Mouse (Mus musculus) midbrain, postnatal 0 days (tissue): ENCODE data around the gene Mesd. TPM values are rescaled to one million over a fixed set of nuclear protein-coding genes. Genes with fewer than 3 reads are reported as not detected.

Source experiments
- ATAC-seq: fragments of 200-750 bp; cut with Nextera tagmentation; 2 replicates; pipeline ENCODE4 v1.8.0; 2017; ENCODE audit warnings: moderate number of reproducible peaks, mild to moderate bottlenecking, moderate TSS enrichment, moderate library complexity; ENCODE audit not compliant: low FRiP score
- DNase-seq: peaks from one replicate; pipeline ENCODE4 v3.0.0-alpha.2; 2015; ENCODE audit warnings: low spot score
- H3K27ac ChIP-seq: fragments of 300-500 bp; sonication (generic); 2 replicates; pipeline ENCODE4 v1.5.1; 2014; ENCODE audit warnings: low read depth, mild to moderate bottlenecking, low read length, mixed read lengths
- H3K27me3 ChIP-seq: fragments of 300-500 bp; sonication (generic); 2 replicates; pipeline ENCODE4 v1.6.1; 2014; ENCODE audit warnings: low read length, control low read depth, mixed read lengths; ENCODE audit not compliant: insufficient read depth
- H3K36me3 ChIP-seq: fragments of 300-500 bp; sonication (generic); 2 replicates; pipeline ENCODE4 v1.6.1; 2014; ENCODE audit warnings: low read length, control low read depth, mixed read lengths; ENCODE audit not compliant: insufficient read depth
- H3K4me1 ChIP-seq: fragments of 300-500 bp; sonication (generic); 2 replicates; pipeline ENCODE4 v1.6.1; 2014; ENCODE audit warnings: mild to moderate bottlenecking, control low read depth, antibody characterized with exemption, low read length, mixed read lengths; ENCODE audit not compliant: insufficient read depth
- H3K4me2 ChIP-seq: fragments of 300-500 bp; sonication (generic); 2 replicates; pipeline ENCODE4 v1.6.1; 2014; ENCODE audit warnings: low read depth, mild to moderate bottlenecking, low read length, mixed read lengths; ENCODE audit not compliant: poor library complexity, severe bottlenecking
- H3K4me3 ChIP-seq: fragments of 300-500 bp; sonication (generic); 2 replicates; pipeline ENCODE4 v1.5.1; 2014; ENCODE audit warnings: low read depth, mild to moderate bottlenecking, low read length, moderate library complexity
- H3K9ac ChIP-seq: fragments of 300-500 bp; sonication (generic); replicated peaks from 2 replicates; pipeline ENCODE4 v1.6.1; 2014; ENCODE audit warnings: mild to moderate bottlenecking, low read length, moderate library complexity, mixed read lengths; ENCODE audit not compliant: poor library complexity, severe bottlenecking
- H3K9me3 ChIP-seq: fragments of 300-500 bp; sonication (generic); 2 replicates; pipeline ENCODE4 v1.6.1; 2016; ENCODE audit warnings: low read length, control low read depth
- CTCF ChIP-seq: IDR thresholded peaks from 2 replicates; pipeline ENCODE4 v1.5.1; 2016; ENCODE audit warnings: antibody characterized with exemption, mild to moderate bottlenecking
- WGBS: fragments of 180-500 bp; shearing (Covaris S2); extraction: QIAGEN DNeasy Blood & Tissue Kit; methylation state at CpG from one replicate; pipeline ENCODE4 v1.1.7; 2014; 5-methylcytosine and 5-hydroxymethylcytosine counted together
- polyA plus RNA-seq: library from polyadenylated mRNA; unstranded; fragments of >200 nt; fragmentation: Nextera tagmentation; extraction: Ambion mirVana; gene quantifications from 2 replicates; pipeline ENCODE4 v1.2.1, GENCODE M21; 2015
- total RNA-seq: library from RNA; depleted of rRNA; stranded (reverse); fragments of >200 nt; gene quantifications from 2 replicates; pipeline ENCODE4 v1.2.3, GENCODE M21; 2014

Mesd gene
- total and polyA plus RNA-seq, 2 experiments from 2014 or later: 50.2 to 75.0 TPM

DNA sequence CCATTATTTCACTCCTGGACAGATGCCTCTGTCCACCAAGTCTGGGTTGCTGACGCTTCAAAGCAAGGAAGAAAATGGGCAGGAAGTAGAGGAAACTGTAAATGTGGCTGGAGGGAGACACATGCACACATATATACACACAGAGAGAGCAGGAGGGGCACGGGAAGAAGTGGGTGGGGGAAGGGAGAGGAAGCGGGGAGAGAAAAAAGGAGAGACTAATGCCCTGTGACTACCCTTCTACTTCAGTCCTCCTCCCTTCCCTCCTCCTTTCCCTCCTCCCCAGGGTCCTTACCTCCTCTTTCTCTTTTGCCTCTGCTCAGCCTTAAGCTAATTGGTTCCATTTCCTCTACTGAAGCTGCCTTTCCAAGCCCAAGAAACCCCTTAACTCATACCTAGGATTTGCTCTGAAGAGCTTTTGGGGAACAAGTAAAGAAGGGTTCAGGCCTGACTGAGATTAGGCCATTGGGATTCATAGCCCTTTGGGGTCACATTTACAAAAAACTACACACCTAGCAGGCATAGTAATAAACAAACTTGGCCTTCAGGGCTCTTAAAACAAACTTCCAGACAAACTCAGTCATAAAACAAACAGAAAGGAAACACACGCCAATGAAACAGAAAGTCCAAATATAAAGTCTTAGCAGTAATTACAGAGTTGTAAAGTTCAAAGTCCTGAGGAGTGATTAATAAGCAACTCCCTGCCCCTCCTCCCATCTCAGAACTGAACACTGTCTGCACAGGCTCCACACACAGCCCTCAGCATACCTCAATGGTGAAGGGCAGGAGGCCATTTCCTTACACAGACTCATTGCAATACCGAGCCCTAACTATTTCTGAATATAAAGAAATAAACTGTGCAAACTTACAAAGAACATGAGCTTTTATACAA is 36.8 kb upstream of the Mesd start:
- 90% methylated on average over 5 of the region's 5 CpGs for WGBS

DNA sequence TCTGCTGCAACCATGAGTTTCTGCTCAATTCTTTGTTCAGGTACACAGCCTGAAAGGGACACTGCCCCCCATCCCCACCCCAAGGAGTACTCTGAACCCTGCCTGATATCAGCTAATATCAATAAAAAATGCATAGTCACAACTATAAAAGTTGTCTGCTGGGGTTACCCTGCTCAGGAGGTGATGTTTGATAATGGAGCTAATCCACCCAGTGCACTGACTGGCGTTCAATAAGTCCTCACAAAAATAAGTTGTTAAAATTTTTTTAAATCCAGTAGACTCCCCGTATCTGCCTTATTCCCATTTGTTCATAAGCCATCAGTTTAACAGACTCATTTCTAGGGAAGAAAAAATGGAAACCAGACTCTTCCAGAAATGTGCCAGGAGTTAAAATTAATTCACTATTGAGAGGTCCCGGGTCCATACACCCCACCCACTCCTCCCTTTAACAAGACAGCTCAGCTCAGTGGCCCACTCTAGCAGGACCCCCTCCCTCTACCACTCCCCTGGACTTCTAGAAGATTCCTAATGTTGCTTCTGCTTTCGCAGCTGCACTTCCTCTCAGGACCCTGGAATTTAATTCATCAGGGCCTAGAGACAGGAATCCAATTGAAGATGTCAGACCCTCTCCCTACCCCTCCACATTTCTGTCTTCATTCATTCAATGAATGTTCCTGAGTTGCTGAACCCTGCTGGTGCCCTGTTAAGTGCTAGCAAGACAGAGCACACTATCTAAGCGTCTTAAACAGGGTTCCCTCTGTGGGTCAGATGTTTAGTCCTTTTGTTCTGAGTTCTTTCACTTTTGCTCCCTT is 32.5 kb upstream of the Mesd start:
- Histone ChIP-seq H3K9ac (no peak overlapping the region), H3K4me1 (no peaks in the 10 kb centered on the region), H3K36me3 (no peaks in the 10 kb centered on the region), H3K4me2 (no peak overlapping the region), H3K4me3 (no peak overlapping the region), H3K27ac (no peak overlapping the region), H3K27me3 (no peaks in the 10 kb centered on the region), H3K9me3 (no peaks in the 10 kb centered on the region)
- TF ChIP-seq CTCF: no peak
- no peak for DNase-seq
- peak; percentile 31; the same call in 1 of the 2 replicates for ATAC-seq
- WGBS: 48% methylated on average over 5 of the region's 5 CpGs

More for the DNA sequence above, 36.8 kb upstream of the Mesd start:
- Histone ChIP-seq H3K4me2 (no peak overlapping the region), H3K36me3 (no peaks in the 10 kb centered on the region), H3K9ac (no peak overlapping the region), H3K4me1 (no peaks in the 10 kb centered on the region), H3K9me3 (no peaks in the 10 kb centered on the region), H3K4me3 (no peak overlapping the region), H3K27me3 (no peaks in the 10 kb centered on the region), H3K27ac (no peak overlapping the region)
- DNase-seq (no peak), ATAC-seq (no peak)
- TF ChIP-seq CTCF: no peak

DNA sequence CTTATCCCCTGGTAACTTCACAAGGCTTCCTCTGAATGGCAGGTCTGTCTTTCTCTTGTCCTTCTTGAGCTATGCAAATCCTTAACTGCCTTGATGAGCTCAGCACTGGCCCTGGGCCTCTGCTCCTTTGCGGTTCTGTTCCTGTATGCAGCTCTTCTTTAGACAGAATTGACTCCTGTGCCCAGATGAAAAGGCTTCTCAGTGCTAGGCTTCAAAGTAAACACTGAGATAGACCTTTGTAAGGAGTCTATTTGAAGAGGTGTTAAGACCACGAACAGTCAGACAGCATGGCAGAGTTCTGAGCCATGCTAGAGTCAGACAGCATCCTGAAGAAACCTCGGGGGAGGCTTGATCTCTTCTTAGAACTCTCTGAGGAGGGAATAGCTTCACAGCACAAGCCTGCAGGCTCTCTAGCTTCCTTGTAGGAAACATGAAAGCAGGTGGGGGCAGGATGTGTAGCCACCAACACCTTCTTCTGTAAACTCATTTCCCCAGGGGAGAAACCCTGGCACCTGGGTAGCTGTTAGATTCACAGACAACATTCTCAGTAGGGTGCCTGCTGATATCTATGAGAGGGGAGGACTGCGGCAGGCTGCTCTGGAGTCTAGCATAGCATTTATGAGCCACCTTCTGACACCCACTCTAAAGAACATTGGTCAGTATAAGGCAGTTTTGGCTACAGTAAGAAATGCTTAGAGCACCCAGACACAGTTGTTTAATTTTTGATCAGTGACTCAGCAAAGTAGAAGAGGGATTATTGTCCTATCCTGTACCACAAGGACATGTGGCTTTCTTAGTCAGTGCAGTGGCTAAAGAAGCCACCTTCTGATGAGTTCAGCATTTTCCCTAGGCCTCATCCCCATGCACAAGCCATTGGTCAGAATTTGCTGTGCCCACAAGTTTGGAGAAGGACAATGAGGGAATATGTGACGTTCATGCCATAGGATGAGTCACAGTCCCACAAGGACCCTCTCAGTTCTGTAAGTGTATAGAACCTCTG is 31.6 kb upstream of the Mesd start:
- peak; percentile 31; the same call in 1 of the 2 replicates for ATAC-seq
- no peak overlapping the region for H3K9ac ChIP-seq
- TF ChIP-seq CTCF: no peak
- no peak overlapping the region for H3K4me3 ChIP-seq
- H3K27me3 ChIP-seq: no peaks in the 10 kb centered on the region
- no peaks in the 10 kb centered on the region for H3K36me3 ChIP-seq
- no peak overlapping the region for H3K27ac ChIP-seq
- WGBS: 38% methylated on average over 5 of the region's 5 CpGs
- H3K4me1 ChIP-seq: no peaks in the 10 kb centered on the region
- H3K9me3 ChIP-seq: no peaks in the 10 kb centered on the region
- peak; percentile 21 for DNase-seq
- no peak overlapping the region for H3K4me2 ChIP-seq

DNA sequence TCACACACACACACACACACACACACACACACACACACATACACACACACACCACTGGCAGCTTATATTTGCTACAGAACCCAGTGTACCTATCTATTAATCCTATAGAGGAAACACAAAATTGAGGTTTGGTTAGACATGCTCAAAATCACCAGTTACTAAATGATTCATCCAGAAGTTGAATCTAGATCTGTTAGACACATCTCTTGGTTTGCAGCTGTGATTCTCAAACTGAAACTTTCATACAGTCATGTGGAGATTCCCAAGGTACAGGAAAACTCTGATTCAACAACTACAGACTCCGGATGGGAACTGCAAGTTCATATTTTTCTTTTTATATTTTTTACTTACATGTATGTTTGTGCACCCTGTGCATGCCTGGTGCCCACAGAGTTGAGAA is 29.1 kb upstream of the Mesd start:
- Histone ChIP-seq H3K27ac (no peak overlapping the region), H3K27me3 (no peaks in the 10 kb centered on the region), H3K4me3 (no peak overlapping the region), H3K9me3 (no peaks in the 10 kb centered on the region), H3K4me2 (no peak overlapping the region), H3K4me1 (no peaks in the 10 kb centered on the region), H3K9ac (no peak overlapping the region), H3K36me3 (no peaks in the 10 kb centered on the region)
- 91% methylated on average over 1 of the region's 1 CpGs for WGBS
- TF ChIP-seq CTCF: no peak
- DNase-seq (no peak), ATAC-seq (no peak)

DNA sequence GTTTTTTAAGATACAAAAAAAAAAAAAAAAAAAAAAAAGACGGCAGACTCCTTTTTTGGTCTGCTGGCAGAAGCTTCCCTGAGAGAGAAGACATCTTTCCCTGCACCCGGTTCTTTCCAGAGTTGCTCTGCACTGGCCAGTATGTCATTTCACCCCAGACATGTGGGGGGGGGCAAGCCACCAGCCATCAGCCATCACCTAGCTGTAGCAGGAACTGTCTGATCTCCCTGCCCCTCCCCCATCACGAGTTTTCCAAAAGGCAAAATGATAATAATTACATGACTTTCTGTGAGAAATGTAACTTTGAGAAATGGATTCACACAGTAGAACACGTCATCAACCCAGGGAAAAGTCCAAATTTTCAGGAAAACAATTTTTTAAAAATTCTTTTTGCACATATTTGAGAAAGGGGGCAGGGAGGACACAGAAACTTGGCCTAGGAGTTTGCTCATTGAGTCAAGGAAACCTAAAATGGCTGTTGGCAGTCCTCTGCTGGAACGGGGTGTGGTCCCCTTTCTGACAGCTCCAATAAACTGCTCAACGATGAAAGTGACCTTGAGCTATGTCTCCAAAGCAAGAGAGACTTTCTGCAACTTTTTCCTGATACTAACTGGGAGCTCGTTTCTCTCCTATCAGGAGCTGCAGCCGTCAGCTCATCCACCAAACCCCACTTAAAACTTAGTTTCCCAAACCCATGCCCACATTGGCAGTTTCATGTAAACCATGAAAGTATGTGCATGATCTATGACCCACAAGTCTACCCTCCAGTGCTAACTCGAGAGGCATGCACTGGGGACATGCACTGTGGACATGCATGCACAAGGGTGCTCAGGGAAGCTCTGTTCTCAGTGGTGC is 27.7 kb upstream of the Mesd start:
- H3K4me2 ChIP-seq: no peak overlapping the region
- no peaks in the 10 kb centered on the region for H3K9me3 ChIP-seq
- DNase-seq (no peak), ATAC-seq (no peak)
- no peak overlapping the region for H3K4me3 ChIP-seq
- no peaks in the 10 kb centered on the region for H3K27me3 ChIP-seq
- H3K27ac ChIP-seq: no peak overlapping the region
- no peaks in the 10 kb centered on the region for H3K4me1 ChIP-seq
- TF ChIP-seq CTCF: no peak
- no peak overlapping the region for H3K9ac ChIP-seq
- 84% methylated on average over 9 of the region's 9 CpGs for WGBS
- no peaks in the 10 kb centered on the region for H3K36me3 ChIP-seq
